Mouse (Mus musculus) hematopoietic stem cell, adult 5-6 weeks (primary cell): ENCODE data around the gene Olfr883. TPM values are rescaled to one million over a fixed set of nuclear protein-coding genes. Genes with fewer than 3 reads are reported as not detected.

Source experiments
- ATAC-seq, 2 experiments: fragments of 125-278 bp in 1 of 2; replicated peaks in 1 of 2; 2 replicates each; pipeline ENCODE4 v1.8.0; 2016 to 2017; ENCODE audit warnings: inconsistent platforms in 2 of 2, mild to moderate bottlenecking in 2 of 2, moderate number of reproducible peaks in 2 of 2, low read depth in 1 of 2, moderate TSS enrichment in 1 of 2; ENCODE audit not compliant: low FRiP score in 2 of 2, poor library complexity in 2 of 2, severe bottlenecking in 2 of 2, insufficient read depth in 1 of 2, low TSS enrichment in 1 of 2
- total RNA-seq: library from RNA; stranded (forward); fragments of 172-1452, 232-1000 nt; gene quantifications from 2 replicates; pipeline ENCODE4 v1.2.3, GENCODE M21; 2017

Olfr883 gene
- not detected in 2 replicates for total RNA-seq

DNA sequence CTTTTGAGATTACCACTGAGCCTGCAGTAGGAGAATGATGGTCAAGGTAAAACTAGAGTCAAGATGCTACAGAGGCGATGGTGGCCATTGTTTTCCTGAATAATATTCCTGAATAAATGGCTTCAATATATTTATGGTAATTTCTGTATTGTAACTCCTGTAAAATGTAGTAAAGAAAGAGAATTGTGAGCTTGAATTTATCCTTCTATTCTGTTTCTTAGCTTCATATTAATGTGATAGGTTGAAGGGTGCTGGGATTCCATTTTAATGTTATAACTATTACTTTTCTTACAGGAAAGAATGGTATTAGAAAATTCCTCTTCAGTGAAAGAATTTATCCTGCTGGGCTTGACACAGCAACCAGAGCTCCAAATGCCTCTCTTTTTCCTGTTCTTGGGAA is at the start of gene Olfr883:
Gene Olfr883 (plus strand): TSS at position 301 of the 400 bp plus-strand sequence.
- ATAC-seq = no peak

DNA sequence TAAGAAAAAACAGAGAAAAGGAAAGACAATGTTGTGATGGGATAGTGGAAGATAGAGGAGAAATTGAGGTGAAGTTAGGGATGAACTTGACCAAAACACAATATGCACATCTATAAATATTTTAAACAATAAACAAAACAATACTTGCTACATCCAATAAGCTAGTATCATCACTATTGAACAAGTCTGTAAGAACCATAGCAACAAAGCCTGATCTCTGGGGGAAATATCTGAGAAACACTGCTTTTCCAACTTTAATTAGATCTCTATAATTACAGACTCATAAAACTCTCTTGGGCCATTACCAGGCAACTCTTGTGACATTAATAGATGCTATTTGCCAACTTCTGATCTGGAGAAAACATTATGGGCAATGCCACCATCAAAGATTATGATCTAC is 34.1 kb upstream of the Olfr883 start, which contains the start of gene Olfr881:
Gene Olfr881 (plus strand): TSS at position 301 of the 400 bp plus-strand sequence.
- ATAC-seq = no peak

DNA sequence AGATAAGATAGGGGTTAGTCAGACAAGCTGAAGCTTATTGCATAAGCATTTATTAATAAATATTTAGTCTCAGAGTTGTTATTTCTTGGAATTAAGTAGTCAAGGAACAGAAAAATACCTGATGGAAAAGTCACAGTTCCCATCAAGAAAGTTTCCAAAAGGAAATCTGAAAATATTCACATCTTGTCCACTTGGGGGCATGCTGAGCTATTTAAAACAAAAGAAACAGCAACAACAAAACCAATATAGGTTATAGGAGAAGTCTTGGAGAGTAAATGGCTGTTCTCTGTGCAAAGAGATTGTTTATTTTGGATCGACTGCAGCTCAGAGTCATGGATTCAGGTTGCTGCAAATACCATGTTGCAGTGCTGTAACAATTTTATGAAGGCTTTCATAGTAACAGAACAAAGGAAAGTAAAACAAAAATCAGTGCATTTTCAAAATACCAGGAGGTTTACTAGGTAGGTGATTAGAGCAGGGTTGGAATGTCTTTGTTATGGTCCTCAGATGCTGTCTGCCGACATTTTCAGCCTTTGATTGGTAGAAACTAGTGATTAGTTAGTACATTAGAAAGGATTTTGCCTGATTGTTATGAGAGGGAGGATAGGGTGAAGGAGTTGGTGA is 26.9 kb upstream of the Olfr883 start:
- no peak for ATAC-seq

DNA sequence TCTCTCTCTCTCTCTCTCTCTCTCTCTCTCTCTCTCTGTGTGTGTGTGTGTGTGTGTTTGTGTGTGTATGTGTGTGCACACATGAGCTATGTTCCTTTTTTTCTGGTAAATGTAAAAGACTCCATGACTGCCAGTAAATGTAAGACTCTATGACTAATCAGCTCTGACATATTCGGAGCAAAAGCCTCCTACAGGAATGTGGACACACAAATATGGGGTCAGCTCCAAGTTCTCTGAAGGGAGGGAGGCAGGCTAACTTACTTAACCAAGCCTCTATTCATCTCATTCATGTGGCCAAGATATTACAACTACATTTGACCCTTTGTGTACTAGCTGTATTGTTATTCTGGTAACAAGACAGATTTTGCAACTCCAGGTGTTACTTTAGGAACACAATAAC is 25.6 kb upstream of the Olfr883 start:
- ATAC-seq = no peak

DNA sequence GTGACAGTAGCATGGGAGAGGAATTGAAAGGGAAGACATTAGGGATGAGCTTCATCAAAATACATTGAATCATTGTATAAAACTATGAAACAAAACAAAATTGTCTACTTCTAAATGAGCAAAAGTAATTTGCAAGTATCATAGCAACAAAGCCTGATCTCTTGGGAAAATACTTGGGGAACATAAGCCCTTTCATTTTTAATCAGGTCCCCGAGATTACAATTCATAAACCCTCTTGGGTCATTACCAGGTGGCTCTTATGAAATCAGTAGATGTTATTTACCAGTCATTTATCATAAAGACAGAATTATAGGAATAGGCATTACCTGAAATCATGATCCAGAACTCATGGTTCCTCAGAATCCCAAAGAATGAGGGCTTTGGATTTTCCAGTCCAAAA is 20.6 kb downstream of the Olfr883 start, which contains the start of gene Olfr884:
Gene Olfr884 (plus strand): TSS at position 301 of the 400 bp plus-strand sequence.
- no peak for ATAC-seq

DNA sequence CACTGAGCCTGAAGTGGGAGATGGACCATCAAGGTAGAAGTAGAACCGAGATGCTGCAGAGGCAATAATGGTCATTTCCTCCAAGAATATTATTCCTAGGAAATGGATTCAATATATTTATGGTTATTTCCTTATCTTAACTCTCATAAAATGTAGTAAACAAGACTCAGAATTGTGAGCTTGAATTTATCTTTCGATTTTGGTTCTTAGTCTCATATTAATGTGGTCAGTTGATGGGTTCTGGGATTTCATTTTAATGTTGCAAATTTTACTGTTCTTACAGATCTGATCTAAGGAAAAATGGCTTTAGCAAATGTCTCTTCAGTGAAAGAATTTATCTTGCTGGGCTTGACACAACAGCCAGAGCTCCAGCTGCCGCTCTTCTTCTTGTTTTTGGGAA is 35.4 kb downstream of the Olfr883 start, which contains the start of gene Olfr885:
Gene Olfr885 (plus strand): TSS at position 301 of the 400 bp plus-strand sequence.
- no peak for ATAC-seq

Other genes with a start within 250 kb of the Olfr883 start
- gene Olfr876, start 222.8 kb upstream of the Olfr883 start, total RNA-seq = not detected in 2 replicates
- gene Olfr877, start 171.5 kb upstream of the Olfr883 start, total RNA-seq = not detected in 2 replicates
- gene Olfr145, start 129.1 kb upstream of the Olfr883 start, total RNA-seq = 0.06 TPM in 1 of 2 replicates, not detected in the other
- not detected in 2 replicates for gene Olfr878, start 108.0 kb upstream of the Olfr883 start, total RNA-seq
- gene Olfr881, start 34.0 kb upstream of the Olfr883 start, total RNA-seq = not detected in 2 replicates
- gene Olfr884, start 20.7 kb downstream of the Olfr883 start, total RNA-seq = not detected in 2 replicates
- not detected in 2 replicates for gene Olfr885, start 35.5 kb downstream of the Olfr883 start, total RNA-seq
- not detected in 2 replicates for gene Olfr887, start 58.3 kb downstream of the Olfr883 start, total RNA-seq
- not detected in 2 replicates for gene Olfr888, start 82.3 kb downstream of the Olfr883 start, total RNA-seq
- not detected in 2 replicates for gene Olfr889, start 89.4 kb downstream of the Olfr883 start, total RNA-seq
- gene Olfr890, start 116.7 kb downstream of the Olfr883 start, total RNA-seq = not detected in 2 replicates
- not detected in 2 replicates for gene Olfr891, start 155.0 kb downstream of the Olfr883 start, total RNA-seq
- not detected in 2 replicates for gene Olfr893, start 182.6 kb downstream of the Olfr883 start, total RNA-seq
- not detected in 2 replicates for gene Olfr894, start 192.2 kb downstream of the Olfr883 start, total RNA-seq
- gene Olfr143, start 227.0 kb downstream of the Olfr883 start, total RNA-seq = not detected in 2 replicates
- not detected in 2 replicates for gene Olfr895, start 242.0 kb downstream of the Olfr883 start, total RNA-seq